In the genomic region with DNA sequence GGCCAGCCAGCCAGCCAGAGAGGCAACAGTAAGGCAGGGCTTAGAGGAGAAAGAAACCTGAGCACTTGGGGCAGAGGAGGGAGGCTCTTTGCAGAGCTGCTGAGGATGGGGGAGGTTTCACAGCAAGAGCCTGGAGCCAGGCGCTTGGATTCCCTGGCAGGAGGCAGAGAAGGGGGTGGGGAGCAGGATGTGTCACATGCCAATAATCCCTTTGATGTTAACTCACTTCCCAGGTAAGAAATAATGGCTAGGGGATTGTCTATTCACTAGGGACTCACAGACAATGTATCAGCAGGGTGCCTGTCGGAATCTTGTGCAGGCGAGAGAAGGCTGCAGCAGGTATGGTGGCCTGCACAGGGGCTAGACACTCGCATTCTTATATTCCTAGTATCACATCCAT, we compare ENCODE assay signal across 8 mouse cellular contexts.
DNase-seq lines count a peak whose midpoint lies in the region; ATAC-seq and TF ChIP-seq lines count a peak whose summit lies in the region.

No protein-coding gene starts in this region.

- DNase-seq in brain, embryonic 14.5 days (ENCODE audit: low read depth) = peak; percentile 75
- peak; percentile 2 for DNase-seq in midbrain, postnatal 0 days (ENCODE audit: low spot score)
- no peak for DNase-seq in urinary bladder, postnatal 25 days (ENCODE audit: low spot score)
- DNase-seq in gastrocnemius, postnatal 14 days = no peak
- DNase-seq in layer of hippocampus, adult 9-11 months = no peak

- H3K9me3 ChIP-seq in embryonic facial prominence, embryonic 12.5 days = no peaks in the 10 kb centered on the region
- no peaks in the 10 kb centered on the region for H3K9me3 ChIP-seq in hindbrain, embryonic 15.5 days
- H3K9me3 ChIP-seq in midbrain, postnatal 0 days (ENCODE audit: low read length) = no peaks in the 10 kb centered on the region

- peak; percentile 87 for ATAC-seq in embryonic facial prominence, embryonic 12.5 days (ENCODE audit: insufficient number of reproducible peaks, insufficient read depth, low FRiP score, low TSS enrichment)
- ATAC-seq in hindbrain, embryonic 15.5 days (ENCODE audit: low FRiP score, low read depth) = peak; percentile 71
- ATAC-seq in midbrain, postnatal 0 days (ENCODE audit: low FRiP score) = peak; percentile 59
- ATAC-seq in megakaryocyte progenitor cell, adult 5-6 weeks (replicated peaks; ENCODE audit: poor library complexity) = no peak

- TF ChIP-seq CTCF in brain, embryonic 14.5 days (IDR thresholded peaks at IDR 0.05; ENCODE audit: borderline replicate concordance, extremely low read depth, insufficient read depth, insufficient read length) = no peak
- TF ChIP-seq CTCF in midbrain, postnatal 0 days (IDR thresholded peaks at IDR 0.05) = no peak

- no peak for TF ChIP-seq POLR2A in brain, embryonic 14.5 days (IDR thresholded peaks at IDR 0.05; ENCODE audit: borderline replicate concordance, extremely low read depth, insufficient read depth, insufficient read length, poor library complexity, severe bottlenecking)

- peak overlapping the region; percentile 5; the same call in 1 of the 2 replicates for H3K4me2 ChIP-seq in embryonic facial prominence, embryonic 12.5 days (replicated peaks)
- peak overlapping the region; percentile 29 for H3K4me2 ChIP-seq in hindbrain, embryonic 15.5 days
- peak overlapping the region; percentile 18; the same call in 1 of the 2 replicates for H3K4me2 ChIP-seq in midbrain, postnatal 0 days (ENCODE audit: low read depth, low read length, poor library complexity, severe bottlenecking)

- no peaks in the 10 kb centered on the region for H3K36me3 ChIP-seq in embryonic facial prominence, embryonic 12.5 days
- H3K36me3 ChIP-seq in hindbrain, embryonic 15.5 days = no peaks in the 10 kb centered on the region
- no peaks in the 10 kb centered on the region for H3K36me3 ChIP-seq in midbrain, postnatal 0 days (ENCODE audit: insufficient read depth, low read length)

- no peak overlapping the region for H3K9ac ChIP-seq in embryonic facial prominence, embryonic 12.5 days
- H3K9ac ChIP-seq in hindbrain, embryonic 15.5 days = no peak overlapping the region
- no peak overlapping the region for H3K9ac ChIP-seq in midbrain, postnatal 0 days (replicated peaks; ENCODE audit: low read length, poor library complexity, severe bottlenecking)

- intact Hi-C loops in gastrocnemius, postnatal 14 days (cut with DNase I; ENCODE audit: low total_unique reads) = no loop called here

- no peaks in the 10 kb centered on the region for H3K27me3 ChIP-seq in embryonic facial prominence, embryonic 12.5 days
- H3K27me3 ChIP-seq in hindbrain, embryonic 15.5 days = no peaks in the 10 kb centered on the region
- no peaks in the 10 kb centered on the region for H3K27me3 ChIP-seq in midbrain, postnatal 0 days (ENCODE audit: insufficient read depth, low read length)

- H3K4me3 ChIP-seq in embryonic facial prominence, embryonic 12.5 days = no peak overlapping the region
- H3K4me3 ChIP-seq in hindbrain, embryonic 15.5 days = no peak overlapping the region
- H3K4me3 ChIP-seq in midbrain, postnatal 0 days (ENCODE audit: low read depth, low read length) = no peak overlapping the region

- WGBS in embryonic facial prominence, embryonic 12.5 days = 17% methylated on average over 4 of the region's 4 CpGs
- WGBS in hindbrain, embryonic 15.5 days = 10% methylated on average over 4 of the region's 4 CpGs
- WGBS in midbrain, postnatal 0 days = 11% methylated on average over 4 of the region's 4 CpGs

- H3K4me1 ChIP-seq in embryonic facial prominence, embryonic 12.5 days = peaks cover 10% of the 10 kb centered on the region; the same call in 1 of the 2 replicates
- H3K4me1 ChIP-seq in hindbrain, embryonic 15.5 days (replicated peaks) = peaks cover 5% of the 10 kb centered on the region
- H3K4me1 ChIP-seq in midbrain, postnatal 0 days (ENCODE audit: insufficient read depth, low read length) = no peaks in the 10 kb centered on the region

- H3K27ac ChIP-seq in embryonic facial prominence, embryonic 12.5 days = no peak overlapping the region
- H3K27ac ChIP-seq in hindbrain, embryonic 15.5 days (replicated peaks) = no peak overlapping the region
- H3K27ac ChIP-seq in midbrain, postnatal 0 days (ENCODE audit: low read depth, low read length) = no peak overlapping the region

Comparison
In these comparisons a context has a peak if more than half of its experiments do, and no peak if none do; other contexts are left out.
1. DNase-seq: peak in brain, embryonic 14.5 days (single experiment) and midbrain, postnatal 0 days (single experiment); none in urinary bladder, postnatal 25 days (single experiment), gastrocnemius, postnatal 14 days (single experiment) and layer of hippocampus, adult 9-11 months (single experiment).
2. Peak in every context shown above with its lines, with median percentiles within 50 percentile points of each other: H3K4me2 ChIP-seq.